8 mouse cellular contexts compared by ENCODE assay signal in the genomic region with DNA sequence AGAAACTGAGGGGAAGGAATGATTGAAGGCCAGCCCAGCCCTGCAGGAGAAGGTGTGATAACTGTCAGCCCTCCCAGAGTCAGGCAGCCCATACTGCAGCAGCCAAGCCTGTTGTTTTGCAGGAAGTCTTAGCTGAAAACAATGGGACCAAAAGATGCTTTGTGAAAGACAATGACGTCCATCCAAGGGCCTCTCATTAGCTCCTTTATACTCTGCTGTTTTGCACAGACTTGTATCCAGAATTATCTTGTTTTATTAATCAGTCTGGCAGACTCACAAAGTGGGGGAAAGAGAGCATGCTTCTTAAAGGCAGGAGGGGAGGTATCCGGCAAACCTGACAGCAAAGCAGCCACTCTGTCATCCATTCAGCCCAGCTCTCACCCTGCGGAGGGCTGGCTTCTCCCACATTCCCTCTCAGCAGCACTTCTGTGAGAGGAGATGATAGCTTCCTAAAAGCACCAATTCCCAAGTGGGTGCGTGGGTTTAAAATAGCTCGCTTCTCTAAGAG.
DNase-seq lines count a peak whose midpoint lies in the region; ATAC-seq lines count a peak whose summit lies in the region.
"Had no signal": no experiment of that assay in that cellular context is flagged by ENCODE, and none has a peak within 500 bp of the region (broad histone marks: within the 10 kb centered on the region; RNA-seq: fewer than 3 reads in every experiment).

No protein-coding gene starts in this region.

- H3K9me3 ChIP-seq in hindbrain, embryonic 11.5 days (ENCODE audit: control insufficient read depth, low read length) = no peaks in the 10 kb centered on the region
- H3K9me3 ChIP-seq in midbrain, embryonic 15.5 days = no peaks in the 10 kb centered on the region
- H3K9me3 ChIP-seq: embryonic facial prominence, embryonic 15.5 days had no signal

- peak; percentile 12 for DNase-seq in Muller cell, postnatal 12 days (ENCODE audit: inconsistent ontology term)
- DNase-seq in embryo, embryonic 10 days (ENCODE audit: low spot score) = peak; percentile 30
- peak; percentile 18 for DNase-seq in hindbrain, embryonic 11.5 days (ENCODE audit: low spot score)
- no peak for DNase-seq in thymus, postnatal 0 days (ENCODE audit: low spot score)
- no peak for DNase-seq in urinary bladder, postnatal 14 days (ENCODE audit: low spot score)
- DNase-seq in kidney, adult 8-10 months = no peak

- H3K4me2 ChIP-seq in hindbrain, embryonic 11.5 days (replicated peaks; ENCODE audit: low read depth, low read length) = no peak overlapping the region
- H3K4me2 ChIP-seq in midbrain, embryonic 15.5 days = peak overlapping the region; percentile 9; the same call in 1 of the 2 replicates
- H3K4me2 ChIP-seq: embryonic facial prominence, embryonic 15.5 days had no signal

- peak overlapping the region; percentile 8; the same call in 1 of the 2 replicates for H3K27ac ChIP-seq in hindbrain, embryonic 11.5 days (ENCODE audit: low read depth, low read length)
- H3K27ac ChIP-seq in midbrain, embryonic 15.5 days = peak overlapping the region; percentile 58
- H3K27ac ChIP-seq: embryonic facial prominence, embryonic 15.5 days had no signal

- H3K27me3 ChIP-seq in hindbrain, embryonic 11.5 days (ENCODE audit: control insufficient read depth, insufficient read depth, low read length) = no peaks in the 10 kb centered on the region
- H3K27me3 ChIP-seq in midbrain, embryonic 15.5 days (replicated peaks) = no peaks in the 10 kb centered on the region
- H3K27me3 ChIP-seq: embryonic facial prominence, embryonic 15.5 days had no signal

- H3K9ac ChIP-seq in hindbrain, embryonic 11.5 days (ENCODE audit: low read depth, low read length) = no peak overlapping the region
- H3K9ac ChIP-seq in midbrain, embryonic 15.5 days = no peak overlapping the region
- H3K9ac ChIP-seq: embryonic facial prominence, embryonic 15.5 days had no signal

- ATAC-seq in hindbrain, embryonic 11.5 days (ENCODE audit: low FRiP score) = no peak
- ATAC-seq in midbrain, embryonic 15.5 days (replicated peaks) = peak; percentile 42

- no peaks in the 10 kb centered on the region for H3K36me3 ChIP-seq in hindbrain, embryonic 11.5 days (ENCODE audit: control insufficient read depth, insufficient read depth, low read length)
- no peaks in the 10 kb centered on the region for H3K36me3 ChIP-seq in midbrain, embryonic 15.5 days (replicated peaks)
- H3K36me3 ChIP-seq: embryonic facial prominence, embryonic 15.5 days had no signal

- 13% methylated on average over 5 of the region's 5 CpGs for WGBS in hindbrain, embryonic 11.5 days
- 6% methylated on average over 5 of the region's 5 CpGs for WGBS in midbrain, embryonic 15.5 days

- H3K4me1 ChIP-seq in hindbrain, embryonic 11.5 days (replicated peaks; ENCODE audit: control insufficient read depth, insufficient read depth, low read length) = no peaks in the 10 kb centered on the region
- peaks cover 17% of the 10 kb centered on the region for H3K4me1 ChIP-seq in midbrain, embryonic 15.5 days
- H3K4me1 ChIP-seq: embryonic facial prominence, embryonic 15.5 days had no signal

- H3K4me3 ChIP-seq in hindbrain, embryonic 11.5 days (ENCODE audit: low read depth, low read length) = no peak overlapping the region
- H3K4me3 ChIP-seq in midbrain, embryonic 15.5 days = no peak overlapping the region
- H3K4me3 ChIP-seq: embryonic facial prominence, embryonic 15.5 days had no signal

Comparison
In these comparisons a context has a peak if more than half of its experiments do, and no peak if none do; other contexts are left out.
1. DNase-seq: peak in Muller cell, postnatal 12 days (single experiment), embryo, embryonic 10 days (single experiment) and hindbrain, embryonic 11.5 days (single experiment); none in thymus, postnatal 0 days (single experiment), urinary bladder, postnatal 14 days (single experiment) and kidney, adult 8-10 months (0 of 2).